Mouse (Mus musculus) small intestine, adult 2 months (tissue): ENCODE data around the gene Lmbrd2.

Source experiments
- CTCF ChIP-seq: fragments of 200-500 bp; IDR thresholded peaks from 2 replicates; pipeline ENCODE4 v1.5.1; 2012; ENCODE audit warnings: low read depth, mild to moderate bottlenecking, control low read depth, inconsistent platforms, low read length, moderate library complexity, mixed read lengths; ENCODE audit not compliant: insufficient replicate concordance, insufficient read length; ENCODE audit errors: extremely low read depth
- POLR2A ChIP-seq: fragments of 200-500 bp; IDR thresholded peaks from 2 replicates; pipeline ENCODE4 v1.6.1; 2012; ENCODE audit warnings: low read depth, mild to moderate bottlenecking, control low read depth, inconsistent platforms, low read length, moderate library complexity

DNA sequence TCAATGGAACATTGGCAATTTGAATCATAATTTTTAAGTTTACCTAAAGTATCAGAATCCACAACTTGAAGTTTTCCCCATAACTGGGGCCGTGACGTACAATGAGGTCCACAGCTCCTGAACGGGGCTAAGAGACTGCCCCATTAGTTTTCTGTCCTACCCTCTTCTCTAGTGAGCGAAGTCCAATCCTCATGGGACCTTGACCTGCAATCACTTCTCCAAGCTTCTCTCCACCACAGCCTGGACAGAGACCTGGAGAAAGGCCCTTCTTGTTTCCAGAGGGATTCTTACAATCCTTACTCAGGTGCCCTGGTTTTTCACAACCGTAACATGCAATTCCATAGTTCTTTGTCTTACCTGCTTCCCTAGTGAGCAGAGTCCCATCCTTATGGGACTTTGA is 76.1 kb downstream of the Lmbrd2 start:
- TF ChIP-seq CTCF (no peak), POLR2A (no peak)
